Mouse (Mus musculus) adrenal gland, postnatal 36 days (tissue): ENCODE results near the gene Ctnnbip1. TPM values are rescaled to one million over a fixed set of nuclear protein-coding genes. Genes with fewer than 3 reads are reported as not detected.
A peak's percentile ranks its signal among the peaks of the same experiment; 100 is the strongest.
"Not testable (repeated sequence)": the region's sequence is repeated elsewhere in the genome, so short reads cannot be mapped to it uniquely, and the experiment has no call there.

Experiments used
- DNase-seq, 2 experiments: peaks; one replicate each; pipeline ENCODE4 v3.0.0; 2021; ENCODE audit warnings: mixed read lengths in 1 of 2
- total RNA-seq, 2 experiments: library from RNA; stranded (reverse); gene quantifications; 2 replicates each; pipeline ENCODE4 v1.2.3; 2021

Gene Ctnnbip1
- total RNA-seq, 2 experiments from 2014 or later: 21.0 to 39.0 TPM

- peak; percentile 31 to 39 for DNase-seq
These were observed 69.0 kb downstream of the Ctnnbip1 start for GRCm38 (mm10) chr4:149586783-149587595.

- no peak for DNase-seq
These were observed 69.6 kb downstream of the Ctnnbip1 start for GRCm38 (mm10) chr4:149587596-149588168.

DNA sequence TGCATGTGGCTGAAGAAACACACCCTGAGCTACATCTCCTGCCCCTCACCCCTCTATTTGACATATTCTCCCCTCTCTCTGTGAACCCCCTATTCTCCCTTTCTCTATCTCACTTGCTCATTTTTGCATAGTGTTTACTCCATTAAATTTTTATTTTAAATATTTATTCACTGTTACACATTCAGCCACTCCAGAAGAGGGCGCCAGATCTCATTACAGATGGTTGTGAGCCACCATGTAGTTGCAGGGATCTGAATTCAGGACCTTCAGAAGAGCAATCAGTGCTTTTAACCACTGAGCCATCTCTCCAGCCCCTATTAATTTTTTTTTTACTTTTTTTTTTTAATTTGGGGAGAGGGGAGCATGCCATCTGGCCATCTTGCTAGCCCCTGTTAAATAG lies 72.2 kb downstream of the Ctnnbip1 start:
- DNase-seq: no peak

GRCm38 (mm10) chr4:149591486-149591885 lies 73.5 kb downstream of the Ctnnbip1 start:
- DNase-seq: no peak

- DNase-seq: no peak
These were observed 77.0 kb downstream of the Ctnnbip1 start for GRCm38 (mm10) chr4:149594913-149595581.

DNA sequence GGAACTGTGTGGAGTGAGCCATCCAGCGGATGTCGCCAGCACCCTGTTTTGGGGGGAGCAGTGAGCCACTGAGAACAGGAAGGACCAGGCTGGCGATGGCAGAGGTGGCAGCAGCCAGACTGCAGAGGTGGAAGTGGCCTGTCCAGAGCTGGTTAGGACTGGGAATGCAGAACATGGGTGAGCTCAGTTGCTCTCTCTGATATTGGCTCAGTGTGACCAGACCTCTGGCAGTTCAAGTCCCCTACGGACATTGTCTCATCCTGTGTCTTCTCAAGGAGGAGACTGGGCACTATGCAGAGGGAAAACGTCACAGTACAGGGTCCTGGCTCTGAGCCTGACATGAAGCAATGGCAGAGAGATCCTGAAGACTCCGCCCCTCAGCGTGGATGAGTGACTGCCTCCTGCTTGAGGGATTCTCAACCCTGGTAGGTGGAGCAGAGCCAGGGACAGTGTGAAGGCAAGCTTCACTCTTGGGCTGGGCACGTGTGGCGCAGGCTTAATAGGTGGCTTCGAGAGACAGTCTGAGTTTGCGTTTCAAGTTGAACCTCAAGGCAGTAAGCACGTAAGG lies 79.7 kb downstream of the Ctnnbip1 start:
- peak; percentile 26 to 41 for DNase-seq

DNA sequence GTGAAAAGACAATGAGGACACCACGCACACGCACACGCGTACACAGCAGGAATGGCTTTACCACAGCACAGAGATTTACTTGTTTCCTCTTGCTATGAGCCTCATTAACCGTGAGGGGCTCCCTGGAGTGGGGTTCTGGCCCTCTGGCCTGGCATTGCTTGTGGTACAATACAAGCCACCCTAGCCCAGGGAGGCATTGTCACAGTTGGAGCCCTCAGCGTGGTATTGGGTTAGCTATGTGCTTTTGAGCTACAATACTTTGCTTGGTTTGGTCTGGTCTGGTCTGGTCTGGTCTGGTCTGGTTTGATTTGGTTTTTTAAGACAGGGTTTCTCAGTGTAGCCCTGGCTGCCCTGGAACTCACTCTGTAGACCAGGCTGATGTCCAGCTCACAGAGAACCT lies 81.5 kb downstream of the Ctnnbip1 start:
- no peak for DNase-seq

DNA sequence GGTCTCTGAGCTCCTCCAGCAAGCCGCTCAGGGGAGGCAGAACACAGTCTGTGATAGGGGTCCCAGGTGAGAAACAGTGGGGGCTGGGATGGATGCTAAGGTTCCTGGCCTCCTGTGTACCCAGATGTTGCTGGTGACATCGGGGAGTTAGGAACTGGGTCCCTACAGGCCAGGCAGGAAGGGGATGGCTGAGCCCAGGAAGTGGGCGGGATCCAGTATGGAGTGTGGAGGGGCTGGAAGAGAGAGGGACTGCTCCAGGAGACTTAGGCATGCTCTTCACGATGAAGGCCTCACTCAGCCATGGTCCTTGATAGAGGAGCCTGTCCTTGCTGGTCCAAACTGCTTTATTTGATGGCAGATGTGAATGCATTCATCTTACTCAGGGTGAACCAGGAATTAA lies 82.1 kb downstream of the Ctnnbip1 start:
- DNase-seq: no peak

GRCm38 (mm10) chr4:149601484-149601883 lies 83.4 kb downstream of the Ctnnbip1 start:
- no peak for DNase-seq

DNA sequence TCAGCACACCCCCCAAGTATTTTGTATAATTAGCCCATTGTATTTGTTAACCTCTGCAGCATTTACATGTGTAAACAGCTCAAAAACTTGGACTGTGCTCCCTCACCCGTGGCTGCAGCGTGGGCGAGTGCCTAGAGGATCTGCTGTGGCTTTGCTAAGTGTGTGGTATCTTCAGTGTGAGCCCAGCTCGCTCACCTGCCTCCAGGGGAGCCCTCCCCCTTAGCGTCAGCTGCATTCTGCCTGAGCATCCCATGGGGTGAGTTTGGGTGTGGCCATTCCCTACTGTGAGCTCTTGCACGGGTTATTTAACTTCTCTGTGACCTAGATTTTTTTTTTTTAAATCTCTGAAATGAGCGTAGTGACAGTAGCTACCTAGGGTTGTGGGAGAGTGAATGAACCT lies 84.2 kb downstream of the Ctnnbip1 start:
- DNase-seq: no peak

DNA sequence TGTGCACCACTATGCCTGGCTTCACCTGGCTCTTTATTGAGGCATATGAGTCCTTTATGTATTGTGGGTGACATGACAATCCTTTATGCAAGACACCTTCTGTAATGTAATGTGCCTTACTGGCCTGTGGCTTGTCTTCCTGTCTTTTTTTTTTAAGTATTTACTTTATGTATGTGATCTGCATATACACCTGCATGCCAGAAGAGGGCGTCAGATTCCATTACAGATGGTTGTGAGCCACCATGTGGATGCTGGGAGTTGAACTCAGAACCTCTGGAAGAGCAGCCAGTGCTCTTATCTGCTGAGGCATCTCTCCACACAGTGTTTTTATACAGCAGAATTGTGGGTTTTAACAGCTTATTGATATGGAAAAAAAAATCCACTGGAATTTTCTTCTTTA lies 85.8 kb downstream of the Ctnnbip1 start:
- no peak for DNase-seq

GRCm38 (mm10) chr4:149604518-149604917 lies 86.5 kb downstream of the Ctnnbip1 start:
- DNase-seq: no peak

DNA sequence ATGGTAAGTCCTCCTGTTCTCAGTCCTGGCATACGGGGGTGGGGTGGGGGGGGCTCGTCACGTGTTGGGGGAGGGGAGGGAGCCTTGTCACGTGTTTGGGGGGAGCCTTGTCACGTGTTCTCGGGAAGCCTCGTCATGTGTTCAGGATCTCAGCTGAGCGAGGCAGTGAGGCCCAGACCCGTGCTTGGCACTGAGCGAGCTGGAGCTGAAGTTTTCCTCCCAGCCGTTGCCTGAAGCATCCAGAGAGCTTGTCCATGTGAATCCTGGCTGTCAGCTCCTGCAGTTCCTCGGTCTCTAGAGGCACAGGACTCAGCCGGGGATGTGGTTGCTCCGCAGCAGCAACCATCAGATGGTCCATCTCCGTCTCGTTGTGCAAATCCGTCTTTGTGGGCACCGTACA lies 88.0 kb downstream of the Ctnnbip1 start:
- no peak for DNase-seq

DNA sequence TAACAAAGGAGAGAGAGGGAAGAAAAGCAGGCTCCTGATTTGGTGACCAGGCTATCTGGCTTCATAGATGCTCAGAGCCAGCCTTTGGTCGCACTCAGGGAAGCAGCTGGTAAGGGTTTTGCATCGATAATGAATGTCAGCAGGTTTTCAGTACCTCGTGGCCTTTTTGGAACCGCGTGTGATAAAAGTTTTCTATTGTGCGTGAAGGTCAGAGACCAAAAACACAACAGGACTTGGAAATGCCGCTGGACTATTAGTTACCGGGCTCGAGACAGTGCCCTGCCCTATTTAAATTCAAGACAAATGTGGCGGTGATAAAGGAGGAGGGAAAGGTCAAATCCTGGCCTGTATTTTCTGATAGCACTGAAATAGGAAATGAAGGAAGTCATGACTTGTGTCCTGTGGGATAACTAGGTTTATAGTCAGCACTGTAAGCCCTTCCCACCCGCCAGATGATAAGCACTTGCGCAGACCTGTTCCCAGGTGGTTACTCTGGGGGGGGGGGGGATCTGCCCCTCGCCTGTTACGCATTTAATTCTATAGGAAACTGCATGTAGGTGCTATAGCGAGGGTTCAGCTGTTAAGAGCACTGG lies 88.8 kb downstream of the Ctnnbip1 start:
- no peak for DNase-seq

GRCm38 (mm10) chr4:149607591-149608308 lies 89.7 kb downstream of the Ctnnbip1 start:
- DNase-seq: no peak

GRCm38 (mm10) chr4:149608309-149608638 lies 90.2 kb downstream of the Ctnnbip1 start:
- DNase-seq: no peak

GRCm38 (mm10) chr4:149609256-149610025 lies 91.4 kb downstream of the Ctnnbip1 start:
- peak; percentile 41 to 46 for DNase-seq

GRCm38 (mm10) chr4:149611376-149612044 lies 93.5 kb downstream of the Ctnnbip1 start:
- peak; percentile 36 to 59 for DNase-seq

DNA sequence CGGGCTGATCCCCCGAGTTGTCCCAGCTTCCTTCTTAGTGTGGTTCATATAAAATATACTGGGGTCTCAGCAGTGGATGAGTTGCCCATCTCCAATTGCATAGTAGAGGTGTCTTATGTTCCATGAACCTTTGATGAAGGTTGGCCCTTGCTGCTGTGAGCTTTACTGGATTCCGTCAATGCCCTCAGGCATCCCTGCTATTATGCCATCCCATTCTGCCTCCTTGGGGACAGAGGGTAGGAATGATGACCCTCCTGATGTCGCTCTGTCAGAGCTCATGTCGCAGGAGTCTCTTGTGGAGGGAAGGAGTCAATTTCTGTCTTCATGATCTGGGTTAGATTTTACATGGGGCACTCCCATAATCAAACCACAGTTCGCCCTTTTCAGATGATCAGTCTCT lies 95.5 kb downstream of the Ctnnbip1 start:
- not testable (repeated sequence) for DNase-seq

DNA sequence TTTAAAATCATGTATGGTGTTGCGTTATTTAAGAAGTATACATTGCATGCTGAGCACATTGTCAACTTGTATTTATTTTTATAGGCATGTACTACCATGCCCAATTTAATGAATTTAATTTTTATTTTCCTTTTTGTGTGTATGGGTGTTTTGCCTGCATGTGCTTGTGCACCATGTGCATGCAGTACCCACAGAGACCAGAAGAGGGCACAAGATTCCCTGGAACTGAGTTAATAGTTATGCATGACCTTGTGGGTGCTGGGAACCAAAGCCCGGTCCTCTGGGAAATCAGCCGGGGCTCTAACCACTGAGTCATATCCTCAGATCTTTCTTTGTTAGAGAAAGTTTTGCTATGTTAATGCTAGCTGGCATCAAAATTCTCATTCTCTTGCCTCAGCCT lies 96.8 kb downstream of the Ctnnbip1 start:
- no peak for DNase-seq
